Mouse (Mus musculus) granulocyte monocyte progenitor cell, adult 5-6 weeks (primary cell): ENCODE measurements around the gene Wfdc12. TPM values are rescaled to one million over a fixed set of nuclear protein-coding genes. Genes with fewer than 3 reads are reported as not detected.

Source experiments
- ATAC-seq: replicated peaks from 2 replicates; pipeline ENCODE4 v1.8.0; 2016; ENCODE audit warnings: mild to moderate bottlenecking, moderate TSS enrichment, inconsistent platforms; ENCODE audit not compliant: poor library complexity, severe bottlenecking
- total RNA-seq, 2 experiments: library from RNA; stranded (forward) in 1 of 2; stranded (reverse) in 1 of 2; fragments of 200-712, 200-1000 nt in 1 of 2; fragments of >200 nt in 1 of 2; fragmentation: Nextera tagmentation in 1 of 2; gene quantifications; 2 replicates each; pipeline ENCODE4 v1.2.3; 2014 to 2017

The Wfdc12 gene
- total RNA-seq, 2 experiments from 2014 or later, result 0.88 TPM; not detected in 1

GRCm38 (mm10) chr2:164180124-164180523 lies 10.3 kb downstream of the Wfdc12 start:
- no peak for ATAC-seq

DNA sequence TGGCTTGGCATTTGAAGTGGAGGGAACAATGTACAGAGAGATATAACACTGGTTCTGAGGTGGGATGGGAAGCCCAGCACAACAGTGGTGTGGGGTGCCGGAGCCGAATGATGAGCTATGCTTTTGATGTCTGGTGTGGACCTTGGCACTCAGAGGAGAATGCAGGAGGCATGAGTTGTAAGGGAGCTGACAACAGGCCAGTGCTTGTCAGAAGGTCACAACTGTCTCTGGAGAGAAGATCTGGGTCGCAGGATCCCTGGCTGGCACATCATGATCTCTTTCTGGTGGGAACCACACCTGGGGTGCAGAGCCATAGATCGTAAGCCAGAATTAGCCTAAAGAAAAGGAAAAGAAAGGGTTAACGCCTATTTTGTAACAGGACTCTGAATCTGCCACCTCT lies 12.6 kb downstream of the Wfdc12 start:
- no peak for ATAC-seq

GRCm38 (mm10) chr2:164175850-164176249 lies 14.6 kb downstream of the Wfdc12 start:
- ATAC-seq, result no peak

DNA sequence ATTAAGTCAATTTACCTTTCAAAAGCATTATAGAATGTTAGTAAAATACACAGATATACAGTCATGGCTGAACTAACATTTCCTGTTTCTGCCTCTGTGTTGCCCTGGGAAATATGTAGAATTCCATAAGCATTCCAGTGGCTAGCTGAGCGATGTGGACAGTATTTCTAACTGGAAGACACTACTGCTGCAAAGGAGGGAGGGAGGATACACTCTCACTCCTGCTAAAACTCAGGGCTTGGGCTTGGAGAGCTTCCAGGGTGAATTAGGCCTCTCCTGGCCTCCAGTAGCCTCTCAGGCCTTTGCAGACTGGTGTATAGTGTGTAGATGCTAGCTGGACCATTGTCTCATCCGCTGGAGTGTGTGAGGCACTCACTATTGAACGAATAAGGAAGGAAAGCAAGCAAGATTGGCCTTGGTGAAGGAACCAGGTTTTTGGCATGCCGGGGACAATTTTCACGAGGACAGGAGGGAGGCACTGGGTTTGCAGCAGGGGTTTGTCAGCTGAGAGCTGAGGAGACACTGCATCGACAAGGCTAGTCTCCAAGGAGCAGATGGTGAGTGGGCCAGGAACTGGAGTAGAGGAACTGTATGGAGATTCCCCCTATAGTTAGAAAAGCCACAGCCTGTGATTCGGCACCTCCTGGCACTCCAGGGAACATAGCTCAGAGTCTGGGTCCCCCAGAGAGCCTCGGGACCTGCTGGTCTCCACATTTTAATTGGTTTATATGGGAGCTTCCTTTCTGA lies 15.6 kb downstream of the Wfdc12 start:
- ATAC-seq, result no peak

- no peak for ATAC-seq
Observed at GRCm38 (mm10) chr2:164173394-164173793, 17.0 kb downstream of the Wfdc12 start.

DNA sequence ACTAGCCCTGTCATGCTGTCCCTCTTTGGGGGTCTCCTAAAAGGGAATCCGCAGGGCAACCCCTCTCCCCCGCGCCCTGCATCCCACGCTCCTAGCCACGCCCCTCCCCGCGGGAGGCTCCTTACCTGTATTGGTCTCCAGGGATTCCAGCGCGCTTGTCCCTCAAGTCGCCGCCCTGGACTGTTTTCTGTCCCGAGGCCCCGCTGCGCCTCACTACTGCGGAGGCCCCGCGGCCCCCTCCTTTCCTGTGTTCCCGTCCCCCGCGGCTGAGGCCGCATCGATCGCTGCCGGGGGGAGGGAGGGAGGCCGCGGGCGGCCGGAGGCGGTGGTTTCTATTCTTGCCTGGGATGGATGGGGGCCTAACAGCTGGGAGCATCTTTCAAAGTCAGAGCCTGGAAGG lies 19.5 kb downstream of the Wfdc12 start, which contains the start of gene Kcns1:
Gene Kcns1 (minus strand): TSS at position 212 of the 400 bp plus-strand sequence.
- 0 out of 2 replicates have a peak, but pooled peaks have one; percentile 7 for ATAC-seq

GRCm38 (mm10) chr2:164170326-164170725 lies 20.1 kb downstream of the Wfdc12 start:
- ATAC-seq, result no peak

- ATAC-seq, result peak; percentile 70
Observed at GRCm38 (mm10) chr2:164168571-164168946, 21.8 kb downstream of the Wfdc12 start.

- ATAC-seq, result peak; percentile 14; the same call in 1 of the 2 replicates
Observed at GRCm38 (mm10) chr2:164167752-164168570, 22.4 kb downstream of the Wfdc12 start.

- no peak for ATAC-seq
Observed at GRCm38 (mm10) chr2:164164941-164165340, 25.5 kb downstream of the Wfdc12 start.

GRCm38 (mm10) chr2:164161515-164162055 lies 28.8 kb downstream of the Wfdc12 start:
- ATAC-seq, result no peak

DNA sequence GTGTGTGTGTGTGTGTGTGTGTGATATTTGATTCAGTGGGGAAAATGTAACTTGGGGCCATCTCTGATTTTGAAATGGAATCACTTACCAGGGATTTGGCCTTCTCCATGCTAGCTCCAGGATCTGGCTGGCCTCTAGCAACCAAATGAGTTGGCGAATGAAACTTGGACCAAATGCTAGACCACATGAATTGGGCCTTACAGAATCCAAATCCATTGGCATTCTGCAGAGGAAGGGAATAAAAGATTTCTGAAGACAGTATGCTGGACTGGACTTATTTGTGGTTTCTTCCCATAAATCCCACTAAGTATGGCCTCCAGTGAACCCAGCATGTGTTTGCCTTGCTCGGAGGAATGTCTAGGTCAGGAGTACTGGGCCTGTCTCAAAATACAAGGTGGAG lies 31.6 kb downstream of the Wfdc12 start:
- ATAC-seq, result no peak

- no peak for ATAC-seq
Observed at GRCm38 (mm10) chr2:164156158-164156557, 34.2 kb downstream of the Wfdc12 start.

DNA sequence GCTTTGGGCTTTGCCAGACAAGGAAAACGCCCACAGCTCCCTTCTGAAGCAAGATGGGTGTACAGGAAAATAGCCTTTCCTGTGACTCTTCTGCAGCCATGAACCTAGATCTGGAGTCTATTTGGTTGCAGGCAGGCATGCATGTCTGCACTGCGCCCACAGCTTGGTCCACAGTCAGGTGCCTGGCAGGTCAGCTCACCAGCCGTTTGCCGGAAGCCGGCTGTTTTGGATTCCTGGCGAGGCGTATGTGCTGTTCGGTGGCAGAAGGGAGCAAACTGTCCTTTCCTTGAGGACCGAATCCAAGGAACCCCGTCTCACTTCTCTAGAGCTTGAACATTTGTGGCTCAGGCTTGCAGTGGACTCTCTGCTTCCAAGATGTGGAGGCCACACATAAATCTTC lies 36.4 kb downstream of the Wfdc12 start:
- no peak for ATAC-seq

- no peak for ATAC-seq
Observed at GRCm38 (mm10) chr2:164152341-164152740, 38.1 kb downstream of the Wfdc12 start.

GRCm38 (mm10) chr2:164150086-164150760 lies 40.2 kb downstream of the Wfdc12 start:
- no peak for ATAC-seq

DNA sequence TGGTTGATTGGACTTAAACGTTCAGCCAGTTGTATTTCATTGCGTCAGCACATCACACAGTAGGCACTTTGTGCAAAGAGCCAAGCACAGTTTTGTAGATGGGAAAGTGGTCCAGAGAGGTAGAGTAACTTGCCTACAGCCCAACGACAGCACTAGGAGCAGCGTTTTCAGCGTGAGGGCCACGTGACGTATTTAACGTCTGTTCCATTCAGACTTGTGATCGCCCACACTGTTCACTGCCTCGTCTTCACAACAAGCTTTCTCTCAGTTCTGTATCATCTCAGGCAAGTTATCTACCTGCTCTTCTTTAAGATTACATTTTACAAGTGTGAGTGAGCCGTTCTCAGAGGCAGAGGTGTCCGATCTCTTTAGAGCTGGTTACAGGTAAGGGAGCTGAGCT lies 43.9 kb downstream of the Wfdc12 start:
- ATAC-seq, result no peak

- no peak for ATAC-seq
Observed at GRCm38 (mm10) chr2:164144541-164144940, 45.9 kb downstream of the Wfdc12 start.

GRCm38 (mm10) chr2:164144025-164144424 lies 46.4 kb downstream of the Wfdc12 start:
- no peak for ATAC-seq

DNA sequence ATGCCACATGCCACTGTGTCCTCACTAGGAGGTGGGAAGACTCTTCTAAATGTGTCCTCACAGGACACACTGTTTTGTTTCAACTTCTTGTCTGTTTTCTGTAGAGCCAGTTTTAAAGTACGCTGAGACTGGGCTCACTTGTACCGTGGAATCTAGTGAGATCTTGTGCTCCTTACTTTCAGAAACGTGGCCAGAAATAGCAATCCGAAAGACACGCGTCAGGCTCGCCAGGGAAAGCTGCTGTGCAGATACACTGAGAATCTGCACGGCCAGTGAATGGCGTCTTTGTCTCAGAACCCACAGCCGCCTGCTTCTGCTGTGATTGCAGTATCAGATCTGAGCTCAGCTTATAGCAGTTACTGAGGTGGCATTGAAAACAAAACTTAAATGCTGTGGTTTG lies 48.4 kb downstream of the Wfdc12 start:
- no peak for ATAC-seq
